Mouse (Mus musculus) bone marrow, adult 2 months (tissue): ENCODE measurements around the gene Ifi27l2b.

Experiments
- CTCF ChIP-seq: fragments of 200-500 bp; IDR thresholded peaks from 2 replicates; pipeline ENCODE4 v1.5.1; 2011; ENCODE audit warnings: low read length, control low read depth; ENCODE audit not compliant: control insufficient read depth, insufficient read depth
- POLR2A ChIP-seq: fragments of 200-500 bp; IDR thresholded peaks from 2 replicates; pipeline ENCODE4 v1.6.1; 2011; ENCODE audit warnings: low read depth, mild to moderate bottlenecking, control low read depth, low read length, borderline replicate concordance; ENCODE audit not compliant: control insufficient read depth

DNA sequence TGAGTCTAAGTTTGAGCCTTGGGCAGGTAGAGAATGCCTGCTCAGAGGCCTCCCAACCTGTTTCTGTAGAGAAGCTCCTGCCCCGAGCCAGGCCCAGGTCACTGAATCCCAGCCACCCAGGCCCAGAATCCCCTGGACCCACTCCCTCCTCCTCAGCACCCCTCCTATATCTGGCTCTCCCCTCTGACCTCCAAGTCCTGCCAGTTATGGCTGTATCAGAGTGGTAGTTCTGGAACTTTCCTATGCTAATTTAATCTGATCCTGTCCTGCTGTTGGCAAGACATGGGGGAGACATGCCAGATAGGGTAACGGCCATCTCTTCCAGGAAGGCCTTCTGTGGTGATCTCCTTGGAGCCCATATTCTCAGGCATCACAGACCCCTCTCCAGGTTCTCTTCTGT lies 25.8 kb upstream of the Ifi27l2b start:
- TF ChIP-seq CTCF (no peak), POLR2A (no peak)
